Mouse (Mus musculus) spleen, postnatal 0 days (tissue): ENCODE results near the gene Atp10b. TPM values are rescaled to one million over a fixed set of nuclear protein-coding genes. Genes with fewer than 3 reads are reported as not detected.

Experiments
- polyA plus RNA-seq: library from polyadenylated mRNA; unstranded; fragments of >200 nt; fragmentation: Nextera tagmentation; extraction: Ambion mirVana; gene quantifications from 2 replicates; pipeline ENCODE4 v1.2.1, GENCODE M21; 2015

Atp10b gene
- polyA plus RNA-seq, result not detected in 2 replicates

GRCm38 (mm10) chr11:43149577-43149976 is at the start of gene Atp10b:
Gene Atp10b, plus strand, starts transcription at chr11:43149877.

Other genes with a start within 250 kb of the Atp10b start
- gene Gm9972, start 114.1 kb upstream of the Atp10b start, polyA plus RNA-seq, result not detected in 2 replicates